Mouse (Mus musculus) heart, adult 2 months (tissue): ENCODE measurements around the gene Gm8909.
"Not testable (repeated sequence)": the region's sequence is repeated elsewhere in the genome, so short reads cannot be mapped to it uniquely, and the experiment has no call there.

Experiments used
- CTCF ChIP-seq: fragments of 200-600 bp; IDR thresholded peaks from 2 replicates; pipeline ENCODE4 v1.8.1; 2022; ENCODE audit warnings: antibody characterized with exemption, mild to moderate bottlenecking, moderate library complexity
- EP300 ChIP-seq: fragments of 200-500 bp; IDR thresholded peaks from 2 replicates; pipeline ENCODE4 v1.6.1; 2011; ENCODE audit warnings: low read depth, low read length, control low read depth; ENCODE audit not compliant: insufficient read depth

DNA sequence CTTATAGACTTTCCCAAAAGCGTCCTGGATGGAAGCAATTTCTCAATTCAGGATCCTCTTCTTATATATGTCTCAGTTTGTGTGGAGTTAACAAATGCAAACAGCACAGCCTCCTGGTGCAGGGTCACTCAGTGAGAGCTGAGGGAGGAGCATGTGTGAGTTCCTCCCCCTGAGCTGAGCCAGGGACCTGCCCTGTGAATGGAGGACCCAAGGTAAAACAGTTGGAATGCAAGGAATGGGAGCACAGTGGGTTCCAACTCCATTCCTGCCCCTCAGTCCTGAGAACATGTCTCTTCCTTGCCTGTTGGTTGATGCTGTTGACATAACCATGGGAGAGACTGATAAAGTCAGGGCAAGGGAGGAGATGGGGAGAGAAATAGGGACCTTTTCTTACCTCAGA lies 757 bp upstream of the Gm8909 start:
- TF ChIP-seq EP300, CTCF: not testable (repeated sequence)
